Mouse (Mus musculus): Measurements from ENCODE around the gene Dnajc7. TPM values are rescaled to one million over a fixed set of nuclear protein-coding genes. Genes with fewer than 3 reads are reported as not detected.

Dnajc7 gene
- polyA plus RNA-seq, 1 experiment from 2014 or later: 188 TPM

GRCm38 (mm10) chr11:100557563-100557962, 62.4 kb downstream of the Dnajc7 start:
- no peak overlapping the region for H3K9ac ChIP-seq
- no peaks in the 10 kb centered on the region for H3K36me3 ChIP-seq
- H3K27ac ChIP-seq: no peak overlapping the region
- no peak for ATAC-seq
- H3K27me3 ChIP-seq (replicated peaks): no peaks in the 10 kb centered on the region
- no peaks in the 10 kb centered on the region for H3K4me1 ChIP-seq (replicated peaks)
- no peak overlapping the region for H3K4me2 ChIP-seq (replicated peaks)
- WGBS: 81% methylated on average over 3 of the region's 3 CpGs
- no peaks in the 10 kb centered on the region for H3K9me3 ChIP-seq
- H3K4me3 ChIP-seq (replicated peaks): no peak overlapping the region

DNA sequence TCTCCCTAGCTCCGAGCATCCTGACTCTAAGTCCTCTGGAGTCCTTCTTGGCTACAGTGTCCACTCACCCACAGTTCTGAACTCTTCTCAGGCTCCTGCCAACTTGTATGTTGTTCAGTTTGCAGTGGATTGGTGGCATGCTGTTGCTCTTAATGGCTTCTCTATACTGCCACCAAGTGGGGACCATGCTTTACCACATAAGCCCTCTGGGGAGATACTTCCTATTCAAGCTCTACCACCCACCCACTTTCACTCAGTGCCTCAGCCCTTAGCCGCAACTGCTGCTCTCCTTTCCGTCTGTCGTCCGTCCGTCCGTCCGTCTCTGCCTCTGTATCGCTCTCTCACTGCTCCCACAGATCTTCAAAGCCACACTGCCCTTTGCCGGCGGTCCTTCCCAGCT, 64.4 kb downstream of the Dnajc7 start:
- peak overlapping the region; percentile 16; the same call in 1 of the 2 replicates for H3K4me3 ChIP-seq (replicated peaks)
- H3K36me3 ChIP-seq: no peaks in the 10 kb centered on the region
- H3K9me3 ChIP-seq: no peaks in the 10 kb centered on the region
- H3K27ac ChIP-seq: no peak overlapping the region
- H3K4me1 ChIP-seq (replicated peaks): no peaks in the 10 kb centered on the region
- no peak overlapping the region for H3K9ac ChIP-seq
- 21% methylated on average over 11 of the region's 11 CpGs for WGBS
- H3K4me2 ChIP-seq (replicated peaks): peak overlapping the region; percentile 42
- H3K27me3 ChIP-seq (replicated peaks): no peaks in the 10 kb centered on the region
- peak; percentile 77 for ATAC-seq

DNA sequence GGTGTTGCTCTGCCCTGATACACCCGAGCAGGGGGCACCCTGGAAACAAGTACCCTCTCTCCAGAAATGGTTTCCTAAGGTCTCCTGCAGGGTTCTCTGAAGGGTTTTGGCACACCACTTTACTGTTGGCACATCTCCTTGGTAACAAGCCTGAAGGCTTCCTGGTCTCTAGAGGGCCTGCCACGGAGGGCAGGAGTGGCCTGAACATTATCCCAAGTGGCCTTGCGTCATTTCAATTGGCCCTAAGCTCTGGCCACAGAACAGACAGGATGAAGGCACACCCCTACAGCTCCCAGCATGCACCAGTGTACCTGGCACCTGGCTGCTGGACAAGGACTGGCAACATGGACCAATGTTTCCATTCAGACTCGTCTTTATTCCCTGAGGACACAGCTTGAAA, 67.1 kb downstream of the Dnajc7 start:
- 86% methylated on average over 4 of the region's 4 CpGs for WGBS
- Histone ChIP-seq H3K36me3 (no peaks in the 10 kb centered on the region), H3K27ac (no peak overlapping the region), H3K27me3 (replicated peaks) (no peaks in the 10 kb centered on the region), H3K9ac (no peak overlapping the region), H3K9me3 (no peaks in the 10 kb centered on the region), H3K4me1 (replicated peaks) (no peaks in the 10 kb centered on the region), H3K4me3 (replicated peaks) (no peak overlapping the region), H3K4me2 (replicated peaks) (no peak overlapping the region)
- no peak for ATAC-seq

- Histone ChIP-seq H3K36me3 (no peaks in the 10 kb centered on the region), H3K9ac (no peak overlapping the region), H3K9me3 (no peaks in the 10 kb centered on the region), H3K4me3 (replicated peaks) (no peak overlapping the region), H3K4me2 (replicated peaks) (no peak overlapping the region), H3K27me3 (replicated peaks) (no peaks in the 10 kb centered on the region), H3K27ac (no peak overlapping the region), H3K4me1 (replicated peaks) (peaks cover 2% of the 10 kb centered on the region)
- WGBS: 75% methylated on average over 6 of the region's 6 CpGs
- no peak for ATAC-seq
Observed at GRCm38 (mm10) chr11:100550101-100550500, 69.9 kb downstream of the Dnajc7 start.

DNA sequence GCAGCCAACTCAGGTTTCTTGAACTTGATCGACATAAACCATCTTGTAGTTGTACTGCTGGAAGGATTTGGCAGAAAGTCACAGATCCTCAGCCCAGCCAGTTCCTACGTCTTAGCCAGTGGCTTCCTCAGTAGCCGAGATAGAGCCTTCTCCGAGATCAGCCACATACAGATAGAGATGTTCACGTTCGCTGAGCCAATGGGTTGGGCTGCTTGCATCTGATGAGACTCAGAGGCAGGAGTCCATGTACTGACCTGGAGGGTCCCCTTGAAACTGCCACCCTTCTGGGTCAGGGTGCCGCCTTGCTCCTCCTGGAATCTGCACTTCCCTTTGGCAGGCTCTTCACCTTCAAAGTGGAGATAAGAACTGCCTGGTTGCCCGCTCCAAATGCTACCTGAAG, 70.5 kb downstream of the Dnajc7 start:
- ATAC-seq: no peak
- WGBS: 77% methylated on average over 8 of the region's 8 CpGs
- Histone ChIP-seq H3K9me3 (no peaks in the 10 kb centered on the region), H3K36me3 (no peaks in the 10 kb centered on the region), H3K27ac (no peak overlapping the region), H3K4me1 (replicated peaks) (peaks cover 6% of the 10 kb centered on the region), H3K9ac (no peak overlapping the region), H3K4me3 (replicated peaks) (no peak overlapping the region), H3K27me3 (replicated peaks) (no peaks in the 10 kb centered on the region), H3K4me2 (replicated peaks) (no peak overlapping the region)

- ATAC-seq: no peak
- H3K27me3 ChIP-seq (replicated peaks): no peaks in the 10 kb centered on the region
- WGBS: 72% methylated on average over 6 of the region's 6 CpGs
Observed at GRCm38 (mm10) chr11:100548141-100548540, 71.8 kb downstream of the Dnajc7 start.

GRCm38 (mm10) chr11:100546955-100547354, 73.0 kb downstream of the Dnajc7 start:
- H3K4me3 ChIP-seq (replicated peaks): no peak overlapping the region
- H3K36me3 ChIP-seq: no peaks in the 10 kb centered on the region
- peaks cover 6% of the 10 kb centered on the region for H3K4me1 ChIP-seq (replicated peaks)
- H3K27ac ChIP-seq: no peak overlapping the region
- 83% methylated on average over 6 of the region's 6 CpGs for WGBS
- H3K9me3 ChIP-seq: no peaks in the 10 kb centered on the region
- no peak overlapping the region for H3K9ac ChIP-seq
- H3K27me3 ChIP-seq (replicated peaks): no peaks in the 10 kb centered on the region
- no peak overlapping the region for H3K4me2 ChIP-seq (replicated peaks)
- ATAC-seq: no peak

More at GRCm38 (mm10) chr11:100548141-100548540, 71.8 kb downstream of the Dnajc7 start:
- no peak overlapping the region for H3K4me2 ChIP-seq (replicated peaks)
- H3K4me1 ChIP-seq (replicated peaks): peaks cover 6% of the 10 kb centered on the region
- H3K4me3 ChIP-seq (replicated peaks): no peak overlapping the region
- no peak overlapping the region for H3K9ac ChIP-seq
- H3K36me3 ChIP-seq: no peaks in the 10 kb centered on the region
- no peaks in the 10 kb centered on the region for H3K9me3 ChIP-seq
- H3K27ac ChIP-seq: no peak overlapping the region

- peak; percentile 60; the same call in 1 of the 2 replicates for ATAC-seq
- no peaks in the 10 kb centered on the region for H3K9me3 ChIP-seq
- H3K4me3 ChIP-seq (replicated peaks): peak overlapping the region; percentile 39
- no peaks in the 10 kb centered on the region for H3K36me3 ChIP-seq
- peak overlapping the region; percentile 85 for H3K4me2 ChIP-seq (replicated peaks)
- peak overlapping the region; percentile 43 for H3K9ac ChIP-seq
- H3K4me1 ChIP-seq (replicated peaks): peaks cover 6% of the 10 kb centered on the region
- 27% methylated on average over 7 of the region's 7 CpGs for WGBS
- H3K27me3 ChIP-seq (replicated peaks): no peaks in the 10 kb centered on the region
- H3K27ac ChIP-seq: no peak overlapping the region
Observed at GRCm38 (mm10) chr11:100545746-100546085, 74.3 kb downstream of the Dnajc7 start.

DNA sequence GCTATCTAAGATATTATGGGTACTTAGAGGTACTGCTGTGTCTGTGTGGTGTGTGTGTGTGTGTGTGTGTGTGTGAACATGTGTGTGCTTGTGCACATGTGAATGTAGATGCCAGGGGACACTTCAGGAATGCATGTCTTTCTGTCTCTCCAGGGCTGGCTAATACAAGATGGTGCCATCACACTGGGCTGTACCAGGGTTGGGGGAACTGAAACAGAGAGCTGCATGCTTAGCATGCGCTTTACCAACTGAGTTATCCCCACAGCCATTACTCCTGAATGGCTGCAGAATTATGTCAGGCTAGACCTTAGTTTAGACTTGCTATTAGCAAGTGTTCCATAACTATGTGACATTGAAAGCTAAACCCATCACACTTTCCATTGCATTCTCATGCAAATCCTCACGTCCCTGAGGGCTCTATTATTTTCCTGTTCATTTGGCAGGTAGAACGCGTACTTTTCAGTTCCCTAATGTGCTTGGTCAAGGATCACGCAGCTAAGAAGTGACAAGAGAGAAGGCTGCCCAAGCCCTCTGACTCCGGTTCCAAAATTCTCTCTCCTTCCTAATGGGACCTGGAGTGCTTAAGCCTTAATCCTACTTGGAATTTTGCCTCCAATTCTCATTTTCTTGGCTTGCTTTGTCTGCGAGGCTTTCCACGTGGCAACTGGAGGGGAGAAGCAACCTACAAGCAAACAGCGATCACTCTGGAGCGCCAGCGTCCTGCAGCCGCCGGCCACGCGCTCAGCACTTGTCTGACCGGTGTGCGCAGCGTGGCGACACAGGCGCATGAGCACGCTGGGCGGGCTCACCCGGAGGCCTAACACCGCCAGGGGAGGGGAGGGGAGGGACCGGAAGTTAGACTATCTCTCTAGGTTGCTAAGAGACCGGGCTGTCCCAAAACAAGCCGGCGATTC, 74.9 kb downstream of the Dnajc7 start, which contains the start of gene Ttc25:
Ttc25 (plus strand) TSS at position 776 of the 914 bp plus-strand sequence.
- WGBS: 5% methylated on average over 28 of the region's 28 CpGs
- peak within 1 kb of the TSS; percentile 85 for H3K4me2 ChIP-seq (replicated peaks)
- H3K27ac ChIP-seq: peak within 1 kb of the TSS; percentile 79
- H3K36me3 ChIP-seq: no peaks in the 10 kb centered on the region
- H3K4me3 ChIP-seq (replicated peaks): peak within 1 kb of the TSS; percentile 39
- H3K9me3 ChIP-seq: no peaks in the 10 kb centered on the region
- peak within 1 kb of the TSS; percentile 43 for H3K9ac ChIP-seq
- H3K27me3 ChIP-seq (replicated peaks): no peaks in the 10 kb centered on the region
- peaks cover 6% of the 10 kb centered on the region for H3K4me1 ChIP-seq (replicated peaks)
- ATAC-seq: peak; percentile 99

GRCm38 (mm10) chr11:100541577-100541976, 78.4 kb downstream of the Dnajc7 start:
- WGBS: 69% methylated on average over 2 of the region's 2 CpGs
- no peaks in the 10 kb centered on the region for H3K9me3 ChIP-seq
- no peaks in the 10 kb centered on the region for H3K27me3 ChIP-seq (replicated peaks)
- H3K27ac ChIP-seq: no peak overlapping the region
- H3K9ac ChIP-seq: no peak overlapping the region
- no peak for ATAC-seq
- no peaks in the 10 kb centered on the region for H3K36me3 ChIP-seq
- no peak overlapping the region for H3K4me3 ChIP-seq (replicated peaks)
- peaks cover 6% of the 10 kb centered on the region for H3K4me1 ChIP-seq (replicated peaks)
- no peak overlapping the region for H3K4me2 ChIP-seq (replicated peaks)

- 33% methylated on average over 6 of the region's 6 CpGs for WGBS
- H3K27me3 ChIP-seq (replicated peaks): no peaks in the 10 kb centered on the region
- H3K4me1 ChIP-seq (replicated peaks): peaks cover 6% of the 10 kb centered on the region
- H3K9me3 ChIP-seq: no peaks in the 10 kb centered on the region
- no peak for ATAC-seq
- H3K4me2 ChIP-seq (replicated peaks): no peak overlapping the region
- no peak overlapping the region for H3K27ac ChIP-seq
- H3K4me3 ChIP-seq (replicated peaks): no peak overlapping the region
- H3K9ac ChIP-seq: no peak overlapping the region
- no peaks in the 10 kb centered on the region for H3K36me3 ChIP-seq
Observed at GRCm38 (mm10) chr11:100540966-100541365, 79.0 kb downstream of the Dnajc7 start.

- H3K4me1 ChIP-seq (replicated peaks): no peaks in the 10 kb centered on the region
- H3K27ac ChIP-seq: no peak overlapping the region
- H3K4me3 ChIP-seq (replicated peaks): no peak overlapping the region
- no peak for ATAC-seq
- H3K36me3 ChIP-seq: no peaks in the 10 kb centered on the region
- no peak overlapping the region for H3K4me2 ChIP-seq (replicated peaks)
- H3K9me3 ChIP-seq: no peaks in the 10 kb centered on the region
- no peak overlapping the region for H3K9ac ChIP-seq
- H3K27me3 ChIP-seq (replicated peaks): no peaks in the 10 kb centered on the region
Observed at GRCm38 (mm10) chr11:100536466-100536865, 83.5 kb downstream of the Dnajc7 start.

DNA sequence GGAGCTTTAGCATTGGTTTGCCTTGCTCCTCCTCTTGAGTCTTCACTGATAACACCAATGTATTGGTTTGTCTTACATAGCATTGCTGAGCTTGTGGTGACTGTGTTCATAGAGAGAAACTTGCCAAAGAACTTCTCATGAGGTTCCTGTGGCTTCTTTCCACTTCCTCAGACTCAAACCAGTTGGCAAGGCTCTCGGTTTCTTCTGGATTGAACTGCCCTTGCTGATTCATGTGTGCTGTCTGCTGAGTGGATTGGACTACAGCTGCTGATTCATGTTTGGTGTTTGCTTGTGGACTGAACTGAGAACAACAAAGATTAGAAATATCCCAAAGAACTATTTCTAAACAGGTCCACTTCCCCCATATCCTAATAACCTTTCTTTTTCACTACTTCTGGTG, 84.0 kb downstream of the Dnajc7 start:
- Histone ChIP-seq H3K4me3 (replicated peaks) (no peak overlapping the region), H3K36me3 (no peaks in the 10 kb centered on the region), H3K27me3 (replicated peaks) (no peaks in the 10 kb centered on the region), H3K27ac (no peak overlapping the region), H3K4me1 (replicated peaks) (no peaks in the 10 kb centered on the region), H3K4me2 (replicated peaks) (no peak overlapping the region), H3K9ac (no peak overlapping the region), H3K9me3 (no peaks in the 10 kb centered on the region)
- ATAC-seq: no peak
- WGBS: 81% methylated on average over 1 of the region's 1 CpGs

Measured in intestine, embryonic 15.5 days (tissue).